Mouse (Mus musculus) ovary, postnatal 36 days (tissue): ENCODE measurements around the gene Pik3r3.
A peak's percentile ranks its signal among the peaks of the same experiment; 100 is the strongest.
"Not testable (repeated sequence)": the region's sequence is repeated elsewhere in the genome, so short reads cannot be mapped to it uniquely, and the experiment has no call there.

ENCODE experiments used
- DNase-seq: peaks from one replicate; pipeline ENCODE4 v3.0.0; 2022; ENCODE audit warnings: low spot score, mixed read lengths

The Pik3r3 gene

GRCm38 (mm10) chr4:116221140-116221851 lies at the start of gene Pik3r3:
Pik3r3 (plus strand) TSS chr4:116221618.
- peak; percentile 98 for DNase-seq

- no peak for DNase-seq
These were observed 48.3 kb upstream of the Pik3r3 start, which contains the start of the genes 1700042G07Rik and Gm49337 for GRCm38 (mm10) chr4:116173072-116173471. 1700042G07Rik (plus strand) TSS chr4:116173372. Gm49337 (plus strand) TSS chr4:116173384.

GRCm38 (mm10) chr4:116173752-116174151 lies 47.7 kb upstream of the Pik3r3 start:
- DNase-seq: no peak

- no peak for DNase-seq
These were observed 46.8 kb upstream of the Pik3r3 start for GRCm38 (mm10) chr4:116174466-116175116.

- DNase-seq: no peak
These were observed 46.3 kb upstream of the Pik3r3 start for GRCm38 (mm10) chr4:116175136-116175535.

GRCm38 (mm10) chr4:116175711-116176542 lies 45.5 kb upstream of the Pik3r3 start:
- DNase-seq: no peak

GRCm38 (mm10) chr4:116176543-116176988 lies 44.9 kb upstream of the Pik3r3 start:
- DNase-seq: peak; percentile 65

- peak; percentile 49 for DNase-seq
These were observed 44.3 kb upstream of the Pik3r3 start for GRCm38 (mm10) chr4:116177140-116177539.

- no peak for DNase-seq
These were observed 39.3 kb upstream of the Pik3r3 start for GRCm38 (mm10) chr4:116182079-116182478.

- DNase-seq: no peak
These were observed 38.7 kb upstream of the Pik3r3 start for GRCm38 (mm10) chr4:116182745-116183144.

GRCm38 (mm10) chr4:116185083-116185482 lies 36.3 kb upstream of the Pik3r3 start:
- DNase-seq: no peak

- no peak for DNase-seq
These were observed 29.1 kb upstream of the Pik3r3 start for GRCm38 (mm10) chr4:116192286-116192835.

GRCm38 (mm10) chr4:116193583-116194383 lies 27.6 kb upstream of the Pik3r3 start:
- no peak for DNase-seq

- no peak for DNase-seq
These were observed 23.0 kb upstream of the Pik3r3 start for GRCm38 (mm10) chr4:116198422-116198821.

GRCm38 (mm10) chr4:116204422-116204821 lies 17.0 kb upstream of the Pik3r3 start:
- no peak for DNase-seq

- no peak for DNase-seq
These were observed 14.9 kb upstream of the Pik3r3 start for GRCm38 (mm10) chr4:116206531-116206930.

- DNase-seq: no peak
These were observed 12.5 kb upstream of the Pik3r3 start for GRCm38 (mm10) chr4:116208891-116209290.

GRCm38 (mm10) chr4:116215895-116216605 lies 5.4 kb upstream of the Pik3r3 start:
- DNase-seq: no peak

- DNase-seq: no peak
These were observed 4.4 kb upstream of the Pik3r3 start for GRCm38 (mm10) chr4:116217046-116217445.

- DNase-seq: not testable (repeated sequence)
These were observed 3.8 kb upstream of the Pik3r3 start for GRCm38 (mm10) chr4:116217661-116218060.

GRCm38 (mm10) chr4:116219056-116219455 lies 2.4 kb upstream of the Pik3r3 start:
- DNase-seq: no peak
